Mouse (Mus musculus) stomach, adult 2 months (tissue): ENCODE data around the gene Olfr429. TPM values are rescaled to one million over a fixed set of nuclear protein-coding genes. Genes with fewer than 3 reads are reported as not detected.

Experiments used
- polyA plus RNA-seq: library from polyadenylated mRNA; depleted of rRNA; stranded (reverse); fragments of >200 nt; gene quantifications from 2 replicates; pipeline ENCODE4 v1.2.3, GENCODE M21; 2012; rRNA removed

Olfr429 gene
- not detected in 2 replicates for polyA plus RNA-seq

GRCm38 (mm10) chr1:174084031-174084430 is at the start of gene Olfr429:
TSS of gene Olfr429 (plus strand) at chr1:174084331.

GRCm38 (mm10) chr1:174040523-174041177 is 43.5 kb upstream of the Olfr429 start, which contains the start of gene Olfr433:
TSS of gene Olfr433 (plus strand) at chr1:174040705.

GRCm38 (mm10) chr1:174048893-174049292 is 35.2 kb upstream of the Olfr429 start, which contains the start of gene Olfr432:
TSS of gene Olfr432 (plus strand) at chr1:174049205.

GRCm38 (mm10) chr1:174066305-174066704 is 17.8 kb upstream of the Olfr429 start, which contains the start of gene Olfr430:
TSS of gene Olfr430 (plus strand) at chr1:174066605.

GRCm38 (mm10) chr1:174096591-174096990 is 12.5 kb downstream of the Olfr429 start, which contains the start of gene Olfr427:
TSS of gene Olfr427 (plus strand) at chr1:174096891.

GRCm38 (mm10) chr1:174121062-174121461 is 36.9 kb downstream of the Olfr429 start, which contains the start of gene Olfr231:
TSS of gene Olfr231 (minus strand) at chr1:174121162.

GRCm38 (mm10) chr1:174131217-174131616 is 47.1 kb downstream of the Olfr429 start, which contains the start of gene Olfr424:
TSS of gene Olfr424 (plus strand) at chr1:174131517.

Other genes starting within 250 kb of the Olfr429 start
- gene Ifi211, start 171.3 kb upstream of the Olfr429 start, polyA plus RNA-seq = 0.09 TPM in 1 of 2 replicates, not detected in the other
- gene Mndal, start 141.8 kb upstream of the Olfr429 start, polyA plus RNA-seq = 0.38 TPM in 1 of 2 replicates, not detected in the other
- gene Ifi203, start 141.7 kb upstream of the Olfr429 start, polyA plus RNA-seq = 0.28 and 0.98 TPM in 2 replicates
- gene Ifi202b, start 101.6 kb upstream of the Olfr429 start, polyA plus RNA-seq = not detected in 2 replicates
- 0.04 TPM in 1 of 2 replicates, not detected in the other for gene Ifi205, start 52.5 kb upstream of the Olfr429 start, polyA plus RNA-seq
- 0.15 TPM in 1 of 2 replicates, not detected in the other for gene Olfr433, start 43.6 kb upstream of the Olfr429 start, polyA plus RNA-seq
- gene Olfr432, start 35.1 kb upstream of the Olfr429 start, polyA plus RNA-seq = 0.08 TPM in 1 of 2 replicates, not detected in the other
- not detected in 2 replicates for gene Olfr430, start 17.7 kb upstream of the Olfr429 start, polyA plus RNA-seq
- not detected in 2 replicates for gene Olfr427, start 12.6 kb downstream of the Olfr429 start, polyA plus RNA-seq
- gene Olfr231, start 36.8 kb downstream of the Olfr429 start, polyA plus RNA-seq = not detected in 2 replicates
- not detected in 2 replicates for gene Olfr424, start 47.2 kb downstream of the Olfr429 start, polyA plus RNA-seq
- not detected in 2 replicates for gene Olfr420, start 71.3 kb downstream of the Olfr429 start, polyA plus RNA-seq
- not detected in 2 replicates for gene Spta1, start 88.4 kb downstream of the Olfr429 start, polyA plus RNA-seq
- not detected in 2 replicates for gene Olfr419, start 167.7 kb downstream of the Olfr429 start, polyA plus RNA-seq
- not detected in 2 replicates for gene Mptx1, start 246.2 kb downstream of the Olfr429 start, polyA plus RNA-seq